Mouse (Mus musculus) lung, embryonic 16.5 days (tissue): ENCODE measurements at regions not wholly inside any gene's neighbourhood (a gene's known extent, or its start where the extent isn't known, plus 50 kb on each side); places are given as distances from the start of the nearest gene placed in this dataset.
A peak's percentile ranks its signal among the peaks of the same experiment; 100 is the strongest.
"Not testable (repeated sequence)": the region's sequence is repeated elsewhere in the genome, so short reads cannot be mapped to it uniquely, and the experiment has no call there.

Experiments used
- ATAC-seq: fragments of 200-750 bp; cut with Nextera tagmentation; 2 replicates; pipeline ENCODE4 v1.8.0; 2017; ENCODE audit warnings: low read depth, mild to moderate bottlenecking, moderate library complexity
- H3K27ac ChIP-seq: fragments of 300-500 bp; sonication (generic); 2 replicates; pipeline ENCODE4 v1.5.1; 2014; ENCODE audit warnings: mild to moderate bottlenecking, control low read depth, low read length
- H3K27me3 ChIP-seq: fragments of 300-500 bp; sonication (generic); 2 replicates; pipeline ENCODE4 v1.6.1; 2014; ENCODE audit warnings: low read depth, low read length, mixed read lengths; ENCODE audit not compliant: control insufficient read depth, insufficient read depth
- H3K36me3 ChIP-seq: fragments of 300-500 bp; sonication (generic); 2 replicates; pipeline ENCODE4 v1.6.1; 2014; ENCODE audit warnings: low read length; ENCODE audit not compliant: control insufficient read depth, insufficient read depth
- H3K4me1 ChIP-seq: fragments of 300-500 bp; sonication (generic); replicated peaks from 2 replicates; pipeline ENCODE4 v1.6.1; 2014; ENCODE audit warnings: low read length, mixed read lengths; ENCODE audit not compliant: control insufficient read depth, insufficient read depth
- H3K4me2 ChIP-seq: fragments of 300-500 bp; sonication (generic); 2 replicates; pipeline ENCODE4 v1.6.1; 2014; ENCODE audit warnings: low read depth, low read length, control low read depth
- H3K4me3 ChIP-seq: fragments of 300-500 bp; sonication (generic); 2 replicates; pipeline ENCODE4 v1.5.1; 2014; ENCODE audit warnings: mild to moderate bottlenecking, low read length, control low read depth
- H3K9ac ChIP-seq: fragments of 300-500 bp; sonication (generic); 2 replicates; pipeline ENCODE4 v1.6.1; 2014; ENCODE audit warnings: low read length, control low read depth
- H3K9me3 ChIP-seq: fragments of 300-500 bp; sonication (generic); 2 replicates; pipeline ENCODE4 v1.6.1; 2016; ENCODE audit warnings: low read length; ENCODE audit not compliant: control insufficient read depth
- WGBS: fragments of 180-500 bp; shearing (Covaris S2); extraction: QIAGEN DNeasy Blood & Tissue Kit; methylation state at CpG from one replicate; pipeline ENCODE4 v1.1.7; 2014; 5-methylcytosine and 5-hydroxymethylcytosine counted together

DNA sequence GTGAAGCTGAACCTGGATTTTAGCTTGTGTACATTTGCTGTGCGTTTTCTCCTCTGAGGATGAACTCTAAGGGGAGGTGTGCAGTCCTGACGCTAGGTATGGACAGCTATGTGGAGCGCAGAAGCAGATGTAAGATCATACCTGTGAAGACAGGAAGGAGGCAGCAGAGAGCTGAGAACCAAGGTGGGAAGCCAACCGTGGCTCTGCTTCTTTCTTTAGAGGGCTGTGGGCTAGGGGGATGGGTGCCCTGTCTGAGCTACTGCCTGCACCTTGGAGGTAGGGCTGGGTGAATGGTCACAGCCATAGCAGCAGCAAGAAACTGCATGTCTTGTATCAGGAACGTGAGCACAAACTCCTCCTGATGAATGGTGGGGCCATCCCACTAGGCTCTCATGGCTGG is 316.6 kb downstream of the Eipr1 start:
- Histone ChIP-seq H3K4me1 (0 out of 2 replicates have a peak, but pooled peaks cover 2% of the 10 kb centered on the region), H3K36me3 (no peaks in the 10 kb centered on the region), H3K9ac (no peak overlapping the region), H3K9me3 (no peaks in the 10 kb centered on the region), H3K4me2 (no peak overlapping the region), H3K4me3 (no peak overlapping the region), H3K27ac (no peak overlapping the region), H3K27me3 (no peaks in the 10 kb centered on the region)
- no peak for ATAC-seq
- WGBS: 22% methylated on average over 5 of the region's 5 CpGs

DNA sequence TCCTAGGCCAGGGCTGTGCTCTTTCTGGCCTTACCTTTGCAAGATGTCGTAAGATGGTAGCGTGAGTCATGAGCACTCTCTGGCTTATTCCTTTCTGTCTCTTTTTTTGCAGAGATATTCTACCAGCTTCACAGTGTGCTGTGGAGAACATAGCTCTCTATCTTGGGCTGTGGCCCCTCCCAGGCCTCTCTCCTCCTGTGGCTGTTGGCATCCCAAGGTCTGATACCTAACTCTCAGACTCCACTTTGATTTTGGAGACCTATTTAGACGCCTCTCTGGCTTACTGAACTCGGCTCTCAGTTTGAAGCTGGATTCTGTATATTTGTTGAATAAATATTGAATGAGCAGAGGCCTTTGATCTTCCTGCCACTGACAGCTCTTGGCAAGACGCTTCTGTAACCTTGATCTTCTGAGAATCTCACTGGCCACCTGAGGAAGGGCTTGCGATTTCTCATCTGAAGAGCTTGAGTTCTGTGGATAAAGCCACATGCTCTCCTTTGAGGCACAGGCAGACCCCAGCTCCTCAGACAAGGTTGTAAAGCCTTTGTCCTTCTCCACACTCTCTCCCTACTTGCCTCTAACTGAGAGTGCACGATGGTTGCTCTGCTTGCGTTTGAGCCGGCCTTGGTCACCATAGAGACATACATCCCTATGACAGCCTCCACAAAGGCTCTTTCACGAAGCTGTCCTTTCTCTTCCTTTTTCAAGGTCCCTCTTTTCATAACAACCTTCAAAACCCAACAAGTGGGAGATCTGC is 323.7 kb downstream of the Eipr1 start:
- Histone ChIP-seq H3K4me3 (no peak overlapping the region), H3K27ac (no peak overlapping the region), H3K4me1 (0 out of 2 replicates have a peak, but pooled peaks cover 2% of the 10 kb centered on the region), H3K36me3 (no peaks in the 10 kb centered on the region), H3K9ac (no peak overlapping the region), H3K27me3 (no peaks in the 10 kb centered on the region), H3K4me2 (no peak overlapping the region), H3K9me3 (no peaks in the 10 kb centered on the region)
- WGBS: 44% methylated on average over 10 of the region's 10 CpGs
- ATAC-seq: no peak

DNA sequence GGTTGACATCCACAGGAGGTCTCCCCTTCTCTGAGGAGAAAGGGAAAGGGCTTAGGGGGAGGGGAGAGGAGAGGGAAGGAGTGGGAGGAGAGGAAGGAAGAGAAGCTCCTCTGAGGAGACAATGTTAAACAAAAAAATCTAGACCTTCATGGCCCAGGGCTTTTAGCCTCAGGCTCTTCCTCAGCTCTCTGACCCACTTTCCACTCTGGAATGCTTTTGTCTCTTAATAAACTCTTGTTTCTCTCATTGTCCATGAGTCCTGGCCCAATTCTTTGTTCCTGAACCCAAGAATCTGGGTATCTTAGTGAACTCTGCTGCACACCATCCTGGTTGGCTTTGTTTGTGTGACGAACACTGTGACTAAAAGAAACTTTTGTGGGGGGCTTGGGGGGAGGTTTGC is 325.0 kb downstream of the Eipr1 start:
- no peaks in the 10 kb centered on the region for H3K27me3 ChIP-seq
- H3K4me3 ChIP-seq: no peak overlapping the region
- 83% methylated on average over 1 of the region's 1 CpGs for WGBS
- H3K36me3 ChIP-seq: no peaks in the 10 kb centered on the region
- H3K27ac ChIP-seq: no peak overlapping the region
- H3K9me3 ChIP-seq: no peaks in the 10 kb centered on the region
- no peak overlapping the region for H3K4me2 ChIP-seq
- H3K4me1 ChIP-seq: 0 out of 2 replicates have a peak, but pooled peaks cover 2% of the 10 kb centered on the region
- no peak overlapping the region for H3K9ac ChIP-seq
- ATAC-seq: no peak

DNA sequence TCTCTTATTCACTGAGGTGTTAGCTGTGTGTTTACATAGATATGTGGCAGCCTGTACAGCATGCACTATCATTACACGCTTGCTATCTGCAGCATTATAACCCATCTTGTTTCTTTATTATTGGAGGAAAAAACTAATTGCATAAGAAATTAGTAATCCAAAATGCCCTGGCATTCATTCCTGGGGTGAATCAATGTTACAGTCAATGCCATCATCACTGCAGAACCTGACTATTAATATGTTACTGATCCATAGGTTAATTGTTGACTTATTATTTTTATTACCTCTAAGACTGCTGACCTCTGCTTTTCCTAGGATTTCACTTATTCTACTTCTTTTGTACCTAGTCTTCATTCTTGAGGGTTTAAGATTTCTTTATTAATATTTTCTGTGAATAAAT is 327.4 kb downstream of the Eipr1 start:
- H3K4me1 ChIP-seq: no peaks in the 10 kb centered on the region
- no peaks in the 10 kb centered on the region for H3K9me3 ChIP-seq
- H3K4me2 ChIP-seq: no peak overlapping the region
- ATAC-seq: no peak
- H3K9ac ChIP-seq: no peak overlapping the region
- no peaks in the 10 kb centered on the region for H3K36me3 ChIP-seq
- WGBS: 50% methylated on average over 1 of the region's 1 CpGs
- no peaks in the 10 kb centered on the region for H3K27me3 ChIP-seq
- no peak overlapping the region for H3K27ac ChIP-seq
- H3K4me3 ChIP-seq: no peak overlapping the region

DNA sequence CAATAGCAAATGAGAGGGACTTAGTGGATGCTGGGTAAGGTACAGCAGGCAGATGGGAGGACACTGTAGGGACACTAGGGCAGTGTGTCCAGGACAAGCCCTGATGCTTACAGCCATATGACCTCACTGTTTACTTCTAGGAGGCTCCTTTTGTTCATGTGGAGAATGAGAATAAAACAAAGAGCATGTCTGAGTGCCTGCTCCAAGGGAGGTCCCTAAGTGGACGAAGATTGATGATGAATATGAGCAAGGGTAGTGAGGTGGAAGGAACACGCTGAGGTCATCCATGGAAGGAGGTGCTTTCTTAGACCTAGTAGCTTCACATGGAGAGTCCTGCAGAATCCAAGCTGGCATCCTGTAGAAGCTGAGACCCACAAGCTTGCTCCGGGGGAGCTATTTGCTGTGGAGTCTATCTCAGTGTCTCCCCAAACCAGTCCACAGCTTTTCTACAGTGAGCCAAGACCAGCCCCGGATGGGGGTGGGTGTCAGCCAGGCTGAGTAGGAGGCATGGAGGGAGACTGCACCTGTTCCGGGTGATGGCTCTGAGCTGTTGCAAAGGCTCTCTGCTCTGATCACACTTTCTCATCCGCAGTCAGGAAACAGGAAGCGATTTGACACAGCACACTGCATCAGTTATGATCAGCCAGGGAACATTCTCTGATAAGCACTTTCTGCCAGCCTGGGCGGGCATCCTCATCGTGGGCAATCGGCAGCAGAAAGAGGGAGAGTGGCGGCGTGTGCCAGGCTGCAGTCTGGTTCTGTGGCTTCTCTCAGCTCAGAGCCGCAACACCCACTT is 332.0 kb downstream of the Eipr1 start:
- Histone ChIP-seq H3K27me3 (no peaks in the 10 kb centered on the region), H3K36me3 (no peaks in the 10 kb centered on the region), H3K4me2 (no peak overlapping the region), H3K27ac (no peak overlapping the region), H3K4me1 (no peaks in the 10 kb centered on the region), H3K9me3 (no peaks in the 10 kb centered on the region), H3K4me3 (no peak overlapping the region), H3K9ac (no peak overlapping the region)
- WGBS: 36% methylated on average over 13 of the region's 13 CpGs
- peak; percentile 54; the same call in 1 of the 2 replicates for ATAC-seq

DNA sequence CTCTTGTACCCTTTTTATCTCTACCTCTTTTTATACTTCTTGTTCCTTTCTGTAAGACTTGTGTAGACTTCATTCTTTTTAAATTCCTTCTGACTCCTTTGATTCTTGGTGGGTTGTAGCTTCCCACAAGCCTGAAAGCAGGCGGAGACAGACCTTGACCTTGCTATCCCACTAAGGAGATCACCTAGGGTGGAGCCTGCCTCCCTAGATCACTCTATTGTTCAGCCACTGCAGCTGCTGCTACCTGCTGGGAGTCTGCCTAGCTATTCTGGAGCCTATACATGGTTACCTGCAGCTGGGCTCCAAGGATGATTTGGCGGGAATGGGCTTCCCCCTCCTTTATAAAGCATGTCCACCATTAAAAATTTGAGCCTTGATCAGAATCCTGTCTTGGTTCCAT is 335.6 kb downstream of the Eipr1 start:
- not testable (repeated sequence) for H3K27me3 ChIP-seq, ATAC-seq, H3K9me3 ChIP-seq, H3K4me2 ChIP-seq, H3K4me3 ChIP-seq, H3K4me1 ChIP-seq, H3K9ac ChIP-seq, H3K27ac ChIP-seq, H3K36me3 ChIP-seq
- 75% methylated on average over 2 of the region's 2 CpGs for WGBS

DNA sequence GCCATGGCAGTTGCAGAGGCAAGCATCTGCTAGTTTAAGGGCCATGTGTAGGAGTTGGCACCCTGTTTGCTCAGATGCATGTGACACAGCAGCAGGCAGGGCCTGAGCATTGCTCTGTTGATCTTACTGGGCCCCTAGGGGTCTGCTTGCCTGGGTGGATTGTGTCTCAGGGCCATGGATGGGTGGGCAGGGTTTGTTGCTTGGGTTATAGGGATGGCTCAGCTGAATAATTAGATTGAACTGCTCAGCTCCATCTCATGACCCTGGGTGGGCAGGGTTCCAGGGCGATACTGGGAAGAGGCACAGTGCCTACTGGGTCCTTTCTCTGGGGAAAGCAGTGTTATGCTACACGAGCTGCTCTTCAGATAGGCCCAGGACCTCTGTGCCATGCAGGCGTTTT is 338.0 kb downstream of the Eipr1 start:
- 61% methylated on average over 3 of the region's 3 CpGs for WGBS

DNA sequence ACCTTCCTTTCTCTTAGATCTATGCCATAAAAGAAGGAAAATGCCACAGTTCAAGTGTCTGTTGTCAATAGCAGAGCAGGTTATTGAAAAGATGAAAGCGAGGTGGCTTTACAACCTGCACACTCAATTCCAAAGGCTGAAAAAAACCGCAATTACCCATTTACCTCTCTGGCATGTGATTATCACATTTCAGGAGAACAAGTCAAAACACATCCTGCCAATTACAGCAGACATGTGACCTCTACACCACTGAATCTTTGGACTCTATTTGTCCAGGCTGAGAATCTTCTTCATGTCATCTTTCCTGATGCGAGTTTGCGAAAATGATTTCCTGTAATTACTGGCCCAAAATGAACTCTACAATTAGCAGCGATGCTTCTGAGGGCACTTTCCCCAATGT is 338.8 kb downstream of the Eipr1 start:
- no peaks in the 10 kb centered on the region for H3K4me1 ChIP-seq
- no peak overlapping the region for H3K4me2 ChIP-seq
- no peak overlapping the region for H3K27ac ChIP-seq
- WGBS: 79% methylated on average over 5 of the region's 5 CpGs
- H3K4me3 ChIP-seq: no peak overlapping the region
- no peaks in the 10 kb centered on the region for H3K27me3 ChIP-seq
- no peaks in the 10 kb centered on the region for H3K36me3 ChIP-seq
- no peak overlapping the region for H3K9ac ChIP-seq
- H3K9me3 ChIP-seq: no peaks in the 10 kb centered on the region
- ATAC-seq: no peak

More for the DNA sequence above, 338.0 kb downstream of the Eipr1 start:
- H3K36me3 ChIP-seq: no peaks in the 10 kb centered on the region
- no peaks in the 10 kb centered on the region for H3K4me1 ChIP-seq
- no peak overlapping the region for H3K27ac ChIP-seq
- no peak overlapping the region for H3K9ac ChIP-seq
- no peaks in the 10 kb centered on the region for H3K9me3 ChIP-seq
- ATAC-seq: no peak
- H3K4me2 ChIP-seq: no peak overlapping the region
- no peaks in the 10 kb centered on the region for H3K27me3 ChIP-seq
- H3K4me3 ChIP-seq: no peak overlapping the region

DNA sequence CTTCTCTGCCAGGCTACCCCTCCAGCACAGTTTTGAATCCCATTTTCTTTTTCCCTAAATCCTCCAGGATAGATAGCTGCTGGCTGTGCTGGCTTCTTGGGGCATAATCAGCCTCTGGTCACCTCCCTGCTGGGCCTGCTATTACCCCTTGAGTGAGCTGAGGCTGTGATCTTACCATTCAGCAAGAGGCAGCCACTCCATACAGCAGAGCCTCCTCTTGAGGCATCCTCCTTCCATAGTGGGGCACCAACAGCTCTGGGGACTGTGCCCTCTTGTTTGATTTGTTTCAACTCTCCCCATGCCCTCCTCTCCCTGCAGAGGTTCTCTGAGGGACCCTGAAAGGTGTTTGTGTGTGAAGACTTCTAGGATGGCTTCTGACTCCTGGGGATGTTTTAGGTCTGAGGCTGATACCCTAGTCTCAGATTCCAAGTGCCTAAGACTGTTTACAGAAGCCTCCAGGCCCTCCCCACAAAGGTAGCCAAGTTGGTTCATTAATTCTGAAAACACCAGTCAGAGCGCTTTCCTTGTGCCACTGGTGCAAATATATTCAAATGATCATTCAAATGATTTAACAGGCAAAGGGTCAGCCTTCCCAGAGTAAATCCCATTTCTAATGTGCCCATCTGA is 343.9 kb downstream of the Eipr1 start:
- WGBS: 45% methylated on average over 1 of the region's 1 CpGs
- no peak overlapping the region for H3K4me2 ChIP-seq

More for the DNA sequence above, 343.9 kb downstream of the Eipr1 start:
- H3K4me1 ChIP-seq: no peaks in the 10 kb centered on the region; the same call in 1 of the 2 replicates
- H3K27ac ChIP-seq: no peak overlapping the region
- no peaks in the 10 kb centered on the region for H3K9me3 ChIP-seq
- no peak overlapping the region for H3K9ac ChIP-seq
- no peaks in the 10 kb centered on the region for H3K27me3 ChIP-seq
- no peak overlapping the region for H3K4me3 ChIP-seq
- no peak for ATAC-seq
- no peaks in the 10 kb centered on the region for H3K36me3 ChIP-seq
